Mouse (Mus musculus) lung, postnatal 0 days (tissue): ENCODE measurements at regions not wholly inside any gene's neighbourhood (a gene's known extent, or its start where the extent isn't known, plus 50 kb on each side); places are given as distances from the start of the nearest gene placed in this dataset.

Experiments
- ATAC-seq: fragments of 200-750 bp; cut with Nextera tagmentation; 2 replicates; pipeline ENCODE4 v1.8.0; 2017; ENCODE audit warnings: moderate library complexity
- DNase-seq: peaks from one replicate; pipeline ENCODE4 v3.0.0-alpha.2; 2016; ENCODE audit warnings: low spot score
- H3K27ac ChIP-seq: fragments of 300-500 bp; sonication (generic); 2 replicates; pipeline ENCODE4 v1.5.1; 2014; ENCODE audit warnings: antibody characterized with exemption, mild to moderate bottlenecking, low read length, mixed read lengths
- H3K27me3 ChIP-seq: fragments of 300-500 bp; sonication (generic); replicated peaks from 2 replicates; pipeline ENCODE4 v1.6.1; 2014; ENCODE audit warnings: low read length, mixed read lengths; ENCODE audit not compliant: insufficient read depth
- H3K36me3 ChIP-seq: fragments of 300-500 bp; sonication (generic); 2 replicates; pipeline ENCODE4 v1.6.1; 2014; ENCODE audit warnings: low read length, mixed read lengths; ENCODE audit not compliant: insufficient read depth
- H3K4me1 ChIP-seq: fragments of 300-500 bp; sonication (generic); 2 replicates; pipeline ENCODE4 v1.6.1; 2014; ENCODE audit warnings: antibody characterized with exemption, low read depth, low read length, mixed read lengths; ENCODE audit not compliant: insufficient read depth
- H3K4me2 ChIP-seq: fragments of 300-500 bp; sonication (generic); replicated peaks from 2 replicates; pipeline ENCODE4 v1.6.1; 2014; ENCODE audit warnings: low read depth, mild to moderate bottlenecking, low read length, moderate library complexity, mixed read lengths
- H3K4me3 ChIP-seq: fragments of 300-500 bp; sonication (generic); 2 replicates; pipeline ENCODE4 v1.5.1; 2014; ENCODE audit warnings: low read depth, low read length
- H3K9ac ChIP-seq: fragments of 300-500 bp; sonication (generic); replicated peaks from 2 replicates; pipeline ENCODE4 v1.6.1; 2014; ENCODE audit warnings: low read depth, mild to moderate bottlenecking
- H3K9me3 ChIP-seq: fragments of 300-500 bp; sonication (generic); 2 replicates; pipeline ENCODE4 v1.6.1; 2016; ENCODE audit warnings: low read length, mixed read lengths
- CTCF ChIP-seq: IDR thresholded peaks from 2 replicates; pipeline ENCODE4 v1.5.1; 2016; ENCODE audit warnings: antibody characterized with exemption, mild to moderate bottlenecking
- EP300 ChIP-seq: IDR thresholded peaks from 2 replicates; pipeline ENCODE4 v1.6.1; 2016; ENCODE audit warnings: antibody characterized with exemption, mild to moderate bottlenecking, control low read depth
- WGBS: fragments of 180-500 bp; shearing (Covaris S2); extraction: QIAGEN DNeasy Blood & Tissue Kit; methylation state at CpG from one replicate; pipeline ENCODE4 v1.1.7; 2014; 5-methylcytosine and 5-hydroxymethylcytosine counted together

- DNase-seq (no peak), ATAC-seq (no peak)
- H3K27ac ChIP-seq = no peak overlapping the region
- no peak overlapping the region for H3K4me3 ChIP-seq
- H3K9me3 ChIP-seq = no peaks in the 10 kb centered on the region
- no peaks in the 10 kb centered on the region for H3K4me1 ChIP-seq
- WGBS = 76% methylated on average over 4 of the region's 4 CpGs
- H3K4me2 ChIP-seq = no peak overlapping the region
- H3K36me3 ChIP-seq = no peaks in the 10 kb centered on the region
- no peak overlapping the region for H3K9ac ChIP-seq
- TF ChIP-seq CTCF (no peak), EP300 (no peak)
- H3K27me3 ChIP-seq = no peaks in the 10 kb centered on the region
These were observed 202.4 kb upstream of the Sall1 start for GRCm38 (mm10) chr8:89246342-89246741.

- DNase-seq (no peak), ATAC-seq (no peak)
- Histone ChIP-seq H3K4me1 (no peaks in the 10 kb centered on the region), H3K36me3 (no peaks in the 10 kb centered on the region), H3K9ac (no peak overlapping the region), H3K9me3 (no peaks in the 10 kb centered on the region), H3K4me2 (no peak overlapping the region), H3K27me3 (no peaks in the 10 kb centered on the region), H3K27ac (no peak overlapping the region), H3K4me3 (no peak overlapping the region)
- 29% methylated on average over 25 of the region's 25 CpGs for WGBS
- TF ChIP-seq CTCF (no peak), EP300 (no peak)
These were observed 201.3 kb upstream of the Sall1 start for GRCm38 (mm10) chr8:89245131-89245751.

GRCm38 (mm10) chr8:89241686-89242085 lies 197.7 kb upstream of the Sall1 start:
- Histone ChIP-seq H3K4me2 (no peak overlapping the region), H3K36me3 (no peaks in the 10 kb centered on the region), H3K4me1 (no peaks in the 10 kb centered on the region), H3K9me3 (no peaks in the 10 kb centered on the region), H3K27me3 (no peaks in the 10 kb centered on the region), H3K9ac (no peak overlapping the region), H3K4me3 (no peak overlapping the region), H3K27ac (no peak overlapping the region)
- ATAC-seq (no peak), DNase-seq (no peak)
- no peak for TF ChIP-seq EP300
- TF ChIP-seq CTCF = no peak
- 30% methylated on average over 5 of the region's 5 CpGs for WGBS

GRCm38 (mm10) chr8:89239626-89240025 lies 195.7 kb upstream of the Sall1 start:
- Histone ChIP-seq H3K4me1 (no peaks in the 10 kb centered on the region), H3K4me2 (no peak overlapping the region), H3K4me3 (no peak overlapping the region), H3K27me3 (no peaks in the 10 kb centered on the region), H3K27ac (no peak overlapping the region), H3K36me3 (no peaks in the 10 kb centered on the region), H3K9ac (no peak overlapping the region), H3K9me3 (no peaks in the 10 kb centered on the region)
- DNase-seq = no peak
- TF ChIP-seq CTCF (no peak), EP300 (no peak)
- no peak for ATAC-seq
- WGBS = 64% methylated on average over 2 of the region's 2 CpGs

- Histone ChIP-seq H3K36me3 (no peaks in the 10 kb centered on the region), H3K27ac (no peak overlapping the region), H3K4me1 (no peaks in the 10 kb centered on the region), H3K9ac (no peak overlapping the region), H3K9me3 (no peaks in the 10 kb centered on the region), H3K27me3 (no peaks in the 10 kb centered on the region), H3K4me2 (no peak overlapping the region), H3K4me3 (no peak overlapping the region)
- ATAC-seq (no peak), DNase-seq (no peak)
- TF ChIP-seq CTCF (no peak), EP300 (no peak)
These were observed 190.1 kb upstream of the Sall1 start for GRCm38 (mm10) chr8:89234041-89234440.

- H3K27ac ChIP-seq = no peak overlapping the region
- no peak for ATAC-seq
- H3K4me2 ChIP-seq = no peak overlapping the region
- WGBS = 29% methylated on average over 1 of the region's 1 CpGs
- H3K9me3 ChIP-seq = no peaks in the 10 kb centered on the region
- H3K4me1 ChIP-seq = no peaks in the 10 kb centered on the region
- no peaks in the 10 kb centered on the region for H3K27me3 ChIP-seq
- H3K36me3 ChIP-seq = no peaks in the 10 kb centered on the region
- DNase-seq = no peak
- H3K4me3 ChIP-seq = no peak overlapping the region
- no peak for TF ChIP-seq CTCF
- no peak for TF ChIP-seq EP300
- H3K9ac ChIP-seq = no peak overlapping the region
These were observed 188.4 kb upstream of the Sall1 start for GRCm38 (mm10) chr8:89232318-89232717.

- Histone ChIP-seq H3K27ac (no peak overlapping the region), H3K4me1 (no peaks in the 10 kb centered on the region), H3K4me3 (no peak overlapping the region), H3K27me3 (no peaks in the 10 kb centered on the region), H3K36me3 (no peaks in the 10 kb centered on the region), H3K4me2 (no peak overlapping the region), H3K9ac (no peak overlapping the region), H3K9me3 (no peaks in the 10 kb centered on the region)
- DNase-seq (no peak), ATAC-seq (no peak)
- TF ChIP-seq CTCF (no peak), EP300 (no peak)
- 87% methylated on average over 3 of the region's 3 CpGs for WGBS
These were observed 185.2 kb upstream of the Sall1 start for GRCm38 (mm10) chr8:89229144-89229543.
